Mouse (Mus musculus): ENCODE measurements at regions not wholly inside any gene's neighbourhood (a gene's known extent, or its start where the extent isn't known, plus 50 kb on each side); places are given as distances from the start of the nearest gene placed in this dataset.

- no peak for DNase-seq (ENCODE audit: low read depth)
Measured at GRCm38 (mm10) chr13:31166286-31166685, 192.3 kb downstream of the Gm5447 start.

GRCm38 (mm10) chr13:31168854-31169253, 194.8 kb downstream of the Gm5447 start:
- no peak for DNase-seq (ENCODE audit: low read depth)

GRCm38 (mm10) chr13:31171751-31172150, 197.7 kb downstream of the Gm5447 start:
- DNase-seq (ENCODE audit: low read depth) = no peak

- DNase-seq (ENCODE audit: low read depth) = no peak
Measured at GRCm38 (mm10) chr13:31172580-31172979, 198.6 kb downstream of the Gm5447 start.

GRCm38 (mm10) chr13:31177999-31178783, 204.2 kb downstream of the Gm5447 start:
- no peak for DNase-seq (ENCODE audit: low read depth)

GRCm38 (mm10) chr13:31178964-31179363, 205.0 kb downstream of the Gm5447 start:
- DNase-seq (ENCODE audit: low read depth) = no peak

GRCm38 (mm10) chr13:31179407-31180001, 205.5 kb downstream of the Gm5447 start:
- no peak for DNase-seq (ENCODE audit: low read depth)

- DNase-seq (ENCODE audit: low read depth) = no peak
Measured at GRCm38 (mm10) chr13:31181530-31181929, 207.5 kb downstream of the Gm5447 start.

- no peak for DNase-seq (ENCODE audit: low read depth)
Measured at GRCm38 (mm10) chr13:31184845-31185834, 211.1 kb downstream of the Gm5447 start.

- DNase-seq (ENCODE audit: low read depth) = no peak
Measured at GRCm38 (mm10) chr13:31186805-31187589, 213.0 kb downstream of the Gm5447 start.

- no peak for DNase-seq (ENCODE audit: low read depth)
Measured at GRCm38 (mm10) chr13:31189116-31189515, 215.1 kb downstream of the Gm5447 start.

GRCm38 (mm10) chr13:31190036-31190435, 216.0 kb downstream of the Gm5447 start:
- no peak for DNase-seq (ENCODE audit: low read depth)

GRCm38 (mm10) chr13:31191344-31192139, 217.5 kb downstream of the Gm5447 start:
- DNase-seq (ENCODE audit: low read depth) = no peak

- no peak for DNase-seq (ENCODE audit: low read depth)
Measured at GRCm38 (mm10) chr13:31194971-31195370, 221.0 kb downstream of the Gm5447 start.

- no peak for DNase-seq (ENCODE audit: low read depth)
Measured at GRCm38 (mm10) chr13:31196546-31196945, 222.5 kb downstream of the Gm5447 start.

GRCm38 (mm10) chr13:31197593-31197992, 223.6 kb downstream of the Gm5447 start:
- no peak for DNase-seq (ENCODE audit: low read depth)

GRCm38 (mm10) chr13:31199384-31199783, 225.4 kb downstream of the Gm5447 start:
- DNase-seq (ENCODE audit: low read depth) = no peak

GRCm38 (mm10) chr13:31204068-31204467, 230.1 kb downstream of the Gm5447 start:
- no peak for DNase-seq (ENCODE audit: low read depth)

- no peak for DNase-seq (ENCODE audit: low read depth)
Measured at GRCm38 (mm10) chr13:31206381-31206780, 232.4 kb downstream of the Gm5447 start.

- no peak for DNase-seq (ENCODE audit: low read depth)
Measured at GRCm38 (mm10) chr13:31207709-31208108, 233.7 kb downstream of the Gm5447 start.

- no peak for DNase-seq (ENCODE audit: low read depth)
Measured at GRCm38 (mm10) chr13:31223016-31223415, 249.0 kb downstream of the Gm5447 start.

Measured in naive thymus-derived CD4-positive, alpha-beta T cell, adult 2 months (primary cell).